Mouse (Mus musculus): ENCODE data around the gene Tmem30a.

DNA sequence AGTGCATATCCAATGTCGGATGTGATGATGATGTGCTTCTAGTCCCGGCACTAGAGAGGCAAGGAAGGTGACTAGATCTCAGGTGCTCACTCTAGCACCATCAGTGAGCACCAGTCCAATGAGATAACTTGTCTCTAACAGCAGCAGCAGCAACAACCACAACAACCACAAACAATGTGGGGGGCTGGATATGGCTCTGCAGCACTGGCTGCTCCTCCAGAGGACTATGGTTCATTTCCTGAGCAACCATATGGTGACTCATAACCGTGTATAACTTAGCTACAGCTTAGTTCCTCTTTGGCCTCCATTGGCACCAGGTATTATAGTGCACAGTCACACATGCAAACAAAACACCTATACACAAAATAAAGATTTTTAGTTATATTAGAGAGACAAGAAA lies 17.2 kb upstream of the Tmem30a start:
- TF ChIP-seq CTCF (IDR thresholded peaks at IDR 0.05; ENCODE audit: low read depth) (no peak), EP300 (optimal IDR thresholded peaks at IDR 0.05) (no peak)

Data from stomach, postnatal 0 days (tissue).